Mouse (Mus musculus): ENCODE results near the gene Fam71d.

GRCm38 (mm10) chr12:78685669-78686215, 5.6 kb upstream of the Fam71d start:
- no peak for TF ChIP-seq CTCF (IDR thresholded peaks at IDR 0.05; ENCODE audit: low read depth)
- TF ChIP-seq EP300 (IDR thresholded peaks at IDR 0.05; ENCODE audit: low read depth): no peak
